Mouse (Mus musculus) MEL (cell line): ENCODE measurements around the gene Cysrt1. TPM values are rescaled to one million over a fixed set of nuclear protein-coding genes. Genes with fewer than 3 reads are reported as not detected.

Experiments
- DNase-seq: peaks from one replicate; pipeline ENCODE4 v3.0.0; 2011; ENCODE audit warnings: low read depth, low spot score
- H3K27ac ChIP-seq: 2 replicates; pipeline ENCODE4 v1.5.1; 2012; ENCODE audit warnings: low read depth, mild to moderate bottlenecking, control low read depth, low read length, moderate library complexity; ENCODE audit not compliant: control insufficient read depth
- H3K27me3 ChIP-seq, 2 experiments: fragments of 150-350 bp in 1 of 2; sonication (generic) in 1 of 2; 2 replicates each; pipeline ENCODE4 v1.6.1; 2012; ENCODE audit warnings: low read length in 2 of 2, mild to moderate bottlenecking in 2 of 2, improper control_type of control experiment in 1 of 2, moderate library complexity in 1 of 2; ENCODE audit not compliant: insufficient read depth in 2 of 2, control insufficient read depth in 1 of 2
- H3K36me3 ChIP-seq, 2 experiments: 2 replicates each; pipeline ENCODE4 v1.6.1; 2012 to 2014; ENCODE audit warnings: low read length in 2 of 2, improper control_type of control experiment in 1 of 2, inconsistent platforms in 1 of 2, mild to moderate bottlenecking in 1 of 2; ENCODE audit not compliant: insufficient read depth in 2 of 2, control insufficient read depth in 1 of 2
- H3K4me1 ChIP-seq, 2 experiments: fragments of 150-350 bp in 1 of 2; sonication (generic) in 1 of 2; 2 replicates each; pipeline ENCODE4 v1.6.1; 2012; ENCODE audit warnings: low read length in 2 of 2, improper control_type of control experiment in 1 of 2, mild to moderate bottlenecking in 1 of 2; ENCODE audit not compliant: insufficient read depth in 2 of 2, control insufficient read depth in 1 of 2
- H3K4me3 ChIP-seq, 2 experiments: fragments of 150-350 bp in 1 of 2; sonication (generic) in 1 of 2; 2 replicates each; pipeline ENCODE4 v1.5.1; 2012; ENCODE audit warnings: low read depth in 2 of 2, low read length in 2 of 2, mild to moderate bottlenecking in 2 of 2, moderate library complexity in 2 of 2, control low read depth in 1 of 2, improper control_type of control experiment in 1 of 2; ENCODE audit not compliant: control insufficient read depth in 1 of 2, insufficient read depth in 1 of 2
- H3K79me2 ChIP-seq: 2 replicates; pipeline ENCODE4 v1.6.1; 2012; ENCODE audit warnings: mild to moderate bottlenecking, low read length, moderate library complexity; ENCODE audit not compliant: control insufficient read depth, poor library complexity, insufficient read depth
- H3K9ac ChIP-seq: 2 replicates; pipeline ENCODE4 v1.6.1; 2012; ENCODE audit warnings: low read depth, mild to moderate bottlenecking, control low read depth, low read length, moderate library complexity; ENCODE audit not compliant: control insufficient read depth, poor library complexity, severe bottlenecking
- H3K9me3 ChIP-seq: fragments of 150-350 bp; sonication (generic); replicated peaks from 2 replicates; pipeline ENCODE4 v1.6.1; 2012; ENCODE audit warnings: mild to moderate bottlenecking, low read length, improper control_type of control experiment, moderate library complexity; ENCODE audit not compliant: insufficient read depth
- CHD2 ChIP-seq: IDR thresholded peaks from 2 replicates; pipeline ENCODE4 v1.6.1; 2011; ENCODE audit warnings: low read length, improper control_type of control experiment
- CTCF ChIP-seq, 3 experiments: IDR thresholded peaks in 2 of 3; conservative IDR thresholded peaks in 1 of 3; 2 replicates each; pipeline ENCODE4 v1.5.1; 2011 to 2012; ENCODE audit warnings: low read length in 3 of 3, low read depth in 2 of 3, mild to moderate bottlenecking in 2 of 3, improper control_type of control experiment in 1 of 3, inconsistent platforms in 1 of 3, mixed read lengths in 1 of 3, moderate library complexity in 1 of 3; ENCODE audit not compliant: control insufficient read depth in 1 of 3, insufficient read depth in 1 of 3, poor library complexity in 1 of 3, severe bottlenecking in 1 of 3
- EP300 ChIP-seq, 2 experiments: IDR thresholded peaks; 2 replicates each; pipeline ENCODE4 v1.6.1; 2011; ENCODE audit warnings: improper control_type of control experiment in 2 of 2, low read length in 2 of 2, low read depth in 1 of 2, mild to moderate bottlenecking in 1 of 2
- ETS1 ChIP-seq: IDR thresholded peaks from 2 replicates; pipeline ENCODE4 v1.6.1; 2012; ENCODE audit warnings: low read depth, mild to moderate bottlenecking, inconsistent platforms, low read length, improper control_type of control experiment, moderate library complexity
- GATA1 ChIP-seq: IDR thresholded peaks from 2 replicates; pipeline ENCODE4 v1.6.1; 2011; ENCODE audit warnings: low read depth, low read length, improper control_type of control experiment
- JUND ChIP-seq: IDR thresholded peaks from 2 replicates; pipeline ENCODE4 v1.6.1; 2011; ENCODE audit warnings: low read depth, mild to moderate bottlenecking, improper control_type of control experiment, low read length
- MAZ ChIP-seq: IDR thresholded peaks from 2 replicates; pipeline ENCODE4 v1.6.1; 2012; ENCODE audit warnings: low read depth, mild to moderate bottlenecking, inconsistent platforms, low read length, improper control_type of control experiment
- MYB ChIP-seq: IDR thresholded peaks from 2 replicates; pipeline ENCODE4 v1.6.1; 2011; ENCODE audit warnings: mild to moderate bottlenecking, low read depth, low read length, improper control_type of control experiment
- NRF1 ChIP-seq: IDR thresholded peaks from 2 replicates; pipeline ENCODE4 v1.6.1; 2014; ENCODE audit warnings: low read depth, mild to moderate bottlenecking, inconsistent platforms, low read length, improper control_type of control experiment, moderate library complexity; ENCODE audit not compliant: poor library complexity, insufficient read depth, severe bottlenecking
- POLR2AphosphoS5 ChIP-seq: IDR thresholded peaks from 2 replicates; pipeline ENCODE4 v1.6.1; 2012; ENCODE audit warnings: low read depth, borderline replicate concordance, mild to moderate bottlenecking, inconsistent platforms, low read length, moderate library complexity, mixed read lengths
- RCOR1 ChIP-seq: IDR thresholded peaks from 2 replicates; pipeline ENCODE4 v1.6.1; 2012; ENCODE audit warnings: low read depth, mild to moderate bottlenecking, inconsistent platforms, low read length, improper control_type of control experiment
- SIN3A ChIP-seq: IDR thresholded peaks from 2 replicates; pipeline ENCODE4 v1.6.1; 2012; ENCODE audit warnings: low read length, improper control_type of control experiment, inconsistent platforms
- SMC3 ChIP-seq: IDR thresholded peaks from 2 replicates; pipeline ENCODE4 v1.6.1; 2011; ENCODE audit warnings: low read depth, low read length, improper control_type of control experiment
- TAL1 ChIP-seq: IDR thresholded peaks from 2 replicates; pipeline ENCODE4 v1.6.1; 2012; ENCODE audit warnings: mild to moderate bottlenecking, inconsistent platforms, low read length, moderate library complexity, mixed read lengths
- TCF12 ChIP-seq: IDR thresholded peaks from 2 replicates; pipeline ENCODE4 v1.6.1; 2014; ENCODE audit warnings: low read depth, mild to moderate bottlenecking, inconsistent platforms, low read length, improper control_type of control experiment, moderate library complexity
- UBTF ChIP-seq: IDR thresholded peaks from 2 replicates; pipeline ENCODE4 v1.6.1; 2012; ENCODE audit warnings: low read depth, mild to moderate bottlenecking, inconsistent platforms, low read length, improper control_type of control experiment, moderate library complexity, borderline replicate concordance; ENCODE audit not compliant: insufficient read depth
- USF2 ChIP-seq, 2 experiments: IDR thresholded peaks; 2 replicates each; pipeline ENCODE4 v1.6.1; 2011 to 2012; ENCODE audit warnings: improper control_type of control experiment in 2 of 2, low read length in 2 of 2, borderline replicate concordance in 1 of 2, inconsistent platforms in 1 of 2, low read depth in 1 of 2, mild to moderate bottlenecking in 1 of 2; ENCODE audit not compliant: insufficient read depth in 1 of 2
- ZC3H11A ChIP-seq: IDR thresholded peaks from 2 replicates; pipeline ENCODE4 v1.6.1; 2012; ENCODE audit warnings: low read depth, mild to moderate bottlenecking, inconsistent platforms, low read length, improper control_type of control experiment
- ZKSCAN1 ChIP-seq: IDR thresholded peaks from 2 replicates; pipeline ENCODE4 v1.6.1; 2012; ENCODE audit warnings: low read depth, mild to moderate bottlenecking, inconsistent platforms, low read length, improper control_type of control experiment, moderate library complexity
- polyA plus RNA-seq, 2 experiments: library from polyadenylated mRNA; stranded (reverse) in 1 of 2; unstranded in 1 of 2; fragments of >175 nt in 1 of 2; fragments of >200 nt in 1 of 2; gene quantifications; 2 replicates each; pipeline versions ENCODE4 v1.2.1 to v1.2.4; 2012; ENCODE audit warnings: low replicate concordance in 2 of 2, low read depth in 1 of 2; ENCODE audit not compliant: insufficient read length in 2 of 2, insufficient read depth in 1 of 2, missing spikeins in 1 of 2
- total RNA-seq: library from RNA; depleted of rRNA; stranded (reverse); fragments of 300-350 nt; gene quantifications from 2 replicates; pipeline ENCODE4 v1.2.3, GENCODE M21; 2012

Cysrt1 gene
- total and polyA plus RNA-seq, 3 experiments = 0.15 to 0.19 TPM; not detected in 1

DNA sequence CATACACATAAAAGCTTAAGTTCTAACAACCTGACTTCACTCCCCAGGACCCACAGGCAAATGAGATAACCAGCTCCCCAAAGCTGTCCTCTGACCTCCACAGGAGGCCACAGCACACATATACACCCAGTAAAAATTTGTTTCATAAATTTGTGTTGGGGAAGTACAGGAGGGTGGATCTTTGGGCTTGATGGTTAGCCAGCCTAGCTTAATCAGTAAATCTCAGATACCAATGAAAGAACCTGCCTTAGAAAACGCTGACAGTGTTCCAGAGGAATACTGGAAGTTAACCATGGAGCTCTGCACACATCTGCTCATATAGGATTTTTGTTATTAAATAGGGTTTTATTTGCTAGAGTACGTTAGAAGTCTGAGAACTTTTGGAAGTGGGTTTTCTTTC, 24.6 kb downstream of the Cysrt1 start:
- Histone ChIP-seq H3K4me1 (no peaks in the 10 kb centered on the region), H3K27me3 (no peaks in the 10 kb centered on the region)

DNA sequence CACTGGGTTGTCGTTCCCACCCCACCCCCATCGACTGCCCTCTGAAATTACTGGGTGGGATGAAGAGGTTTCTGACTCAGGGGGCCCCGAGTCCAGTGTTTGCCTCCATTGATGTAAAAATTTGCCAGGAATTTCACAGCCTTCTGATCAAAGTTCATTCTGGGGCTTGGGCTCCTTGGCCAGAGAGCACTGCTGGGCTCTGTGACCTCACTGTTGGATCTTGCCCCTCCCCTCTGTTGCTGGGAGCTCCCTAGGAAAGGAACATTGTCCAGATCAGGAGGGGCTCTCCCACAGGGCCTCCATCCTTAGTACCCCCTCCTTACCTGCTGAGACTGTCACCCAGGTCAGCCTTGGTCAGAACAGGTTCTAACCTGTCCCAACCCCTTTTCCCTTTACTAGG, 27.8 kb downstream of the Cysrt1 start, which contains the start of gene Stpg3:
Gene Stpg3 (minus strand): TSS at position 194 of the 400 bp plus-strand sequence.
- H3K27ac ChIP-seq = no peak within 1 kb of the TSS
- H3K9ac ChIP-seq = no peak within 1 kb of the TSS
- H3K27me3 ChIP-seq = no peaks in the 10 kb centered on the region
- peaks cover 0 to 11% of the 10 kb centered on the region in 2 experiments; a peak in 2 of 4 replicates for H3K36me3 ChIP-seq
- peaks cover 17% of the 10 kb centered on the region for H3K79me2 ChIP-seq
- H3K4me3 ChIP-seq = no peak within 1 kb of the TSS
- H3K4me1 ChIP-seq = peaks cover 6 to 15% of the 10 kb centered on the region in 2 experiments
- no peak for DNase-seq
- H3K9me3 ChIP-seq = no peaks in the 10 kb centered on the region
- TF ChIP-seq GATA1 (no peak), USF2 (IDR thresholded peaks at IDR 0.05; ENCODE audit: borderline replicate concordance in 1 of 2, insufficient read depth in 1 of 2, low read depth in 1 of 2, low read length in 2 of 2) (no peak), POLR2AphosphoS5 (no peak), TAL1 (no peak), NRF1 (no peak), SIN3A (no peak), RCOR1 (no peak), MYB (no peak), ZC3H11A (no peak), ZKSCAN1 (no peak), EP300 (IDR thresholded peaks at IDR 0.05; ENCODE audit: low read depth in 1 of 2, low read length in 2 of 2) (no peak), JUND (no peak), CHD2 (no peak), MAZ (no peak), TCF12 (no peak), ETS1 (no peak), SMC3 (no peak), CTCF (IDR thresholded peaks at IDR 0.05 in 2 of 3, conservative IDR thresholded peaks at IDR 0.05 in 1 of 3; ENCODE audit: control insufficient read depth in 1 of 3, insufficient read depth in 1 of 3, low read depth in 2 of 3, low read length in 3 of 3, poor library complexity in 1 of 3, severe bottlenecking in 1 of 3) (no peak)

More for the DNA sequence above, 24.6 kb downstream of the Cysrt1 start:
- Histone ChIP-seq H3K4me3 (no peak overlapping the region), H3K9ac (no peak overlapping the region)
- no peak for TF ChIP-seq CTCF (IDR thresholded peaks at IDR 0.05 in 2 of 3, conservative IDR thresholded peaks at IDR 0.05 in 1 of 3; ENCODE audit: control insufficient read depth in 1 of 3, insufficient read depth in 1 of 3, low read depth in 2 of 3, low read length in 3 of 3, poor library complexity in 1 of 3, severe bottlenecking in 1 of 3)
- no peak for TF ChIP-seq NRF1
- TF ChIP-seq TCF12 = no peak
- no peak for TF ChIP-seq UBTF
- TF ChIP-seq, all 39 proteins: peak for 0
- H3K9me3 ChIP-seq = no peaks in the 10 kb centered on the region
- DNase-seq = no peak
- H3K79me2 ChIP-seq = no peaks in the 10 kb centered on the region; the same call in 1 of the 2 replicates
- peaks cover 0 to 3% of the 10 kb centered on the region in 2 experiments; a peak in 1 of 4 replicates for H3K36me3 ChIP-seq
- no peak overlapping the region for H3K27ac ChIP-seq
